Mouse (Mus musculus) liver, embryonic 11.5 days (tissue): ENCODE results near the gene 9930111J21Rik2. TPM values are rescaled to one million over a fixed set of nuclear protein-coding genes. Genes with fewer than 3 reads are reported as not detected.
A peak's percentile ranks its signal among the peaks of the same experiment; 100 is the strongest.
"Not testable (repeated sequence)": the region's sequence is repeated elsewhere in the genome, so short reads cannot be mapped to it uniquely, and the experiment has no call there.

Source experiments
- ATAC-seq: fragments of 200-750 bp; cut with Nextera tagmentation; replicated peaks from 2 replicates; pipeline ENCODE4 v1.8.0; 2017; ENCODE audit warnings: moderate number of reproducible peaks, mild to moderate bottlenecking, moderate TSS enrichment, moderate library complexity; ENCODE audit not compliant: low FRiP score
- DNase-seq: peaks from one replicate; pipeline ENCODE4 v3.0.0-alpha.2; 2017; ENCODE audit warnings: low spot score
- H3K27ac ChIP-seq: fragments of 300-500 bp; sonication (generic); 2 replicates; pipeline ENCODE4 v1.5.1; 2014; ENCODE audit warnings: mild to moderate bottlenecking, low read depth, low read length, control low read depth
- H3K27me3 ChIP-seq: fragments of 300-500 bp; sonication (generic); replicated peaks from 2 replicates; pipeline ENCODE4 v1.6.1; 2014; ENCODE audit warnings: low read length, mixed read lengths; ENCODE audit not compliant: control insufficient read depth, insufficient read depth
- H3K36me3 ChIP-seq: fragments of 300-500 bp; sonication (generic); 2 replicates; pipeline ENCODE4 v1.6.1; 2014; ENCODE audit warnings: mild to moderate bottlenecking, low read length, moderate library complexity, mixed read lengths; ENCODE audit not compliant: control insufficient read depth, insufficient read depth
- H3K4me1 ChIP-seq: fragments of 300-500 bp; sonication (generic); replicated peaks from 2 replicates; pipeline ENCODE4 v1.6.1; 2014; ENCODE audit warnings: low read length, mixed read lengths; ENCODE audit not compliant: control insufficient read depth, insufficient read depth
- H3K4me2 ChIP-seq: fragments of 300-500 bp; sonication (generic); 2 replicates; pipeline ENCODE4 v1.6.1; 2014; ENCODE audit warnings: mild to moderate bottlenecking, control low read depth, moderate library complexity
- H3K4me3 ChIP-seq: fragments of 300-500 bp; sonication (generic); 2 replicates; pipeline ENCODE4 v1.5.1; 2014; ENCODE audit warnings: low read depth, low read length, control low read depth
- H3K9ac ChIP-seq: fragments of 300-500 bp; sonication (generic); 2 replicates; pipeline ENCODE4 v1.6.1; 2014; ENCODE audit warnings: low read depth, low read length, control low read depth
- H3K9me3 ChIP-seq: fragments of 300-500 bp; sonication (generic); 2 replicates; pipeline ENCODE4 v1.6.1; 2016; ENCODE audit warnings: low read length, inconsistent platforms, mixed read lengths; ENCODE audit not compliant: control insufficient read depth
- WGBS: fragments of 180-500 bp; shearing (Covaris S2); extraction: QIAGEN DNeasy Blood & Tissue Kit; methylation state at CpG from one replicate; pipeline ENCODE4 v1.1.7; 2014; 5-methylcytosine and 5-hydroxymethylcytosine counted together
- polyA plus RNA-seq: library from polyadenylated mRNA; unstranded; fragments of >200 nt; fragmentation: Nextera tagmentation; extraction: Ambion mirVana; gene quantifications from 2 replicates; pipeline ENCODE4 v1.2.1, GENCODE M21; 2014

The 9930111J21Rik2 gene
- 0.30 and 0.31 TPM in 2 replicates for polyA plus RNA-seq

- not testable (repeated sequence) for H3K9me3 ChIP-seq, H3K4me3 ChIP-seq, H3K27ac ChIP-seq, H3K27me3 ChIP-seq, ATAC-seq, DNase-seq, H3K4me2 ChIP-seq, H3K4me1 ChIP-seq, H3K36me3 ChIP-seq, H3K9ac ChIP-seq
- 57% methylated on average over 1 of the region's 6 CpGs for WGBS
Measured at GRCm38 (mm10) chr11:49051093-49051891, at the start of gene 9930111J21Rik2. Gene 9930111J21Rik2 (minus strand): TSS chr11:49051242.

- Histone ChIP-seq H3K9me3 (no peaks in the 10 kb centered on the region), H3K4me3 (no peak overlapping the region), H3K4me2 (no peak overlapping the region), H3K9ac (no peak overlapping the region), H3K4me1 (peaks cover 7% of the 10 kb centered on the region), H3K27ac (no peak overlapping the region), H3K27me3 (no peaks in the 10 kb centered on the region), H3K36me3 (no peaks in the 10 kb centered on the region)
- ATAC-seq (no peak), DNase-seq (no peak)
- 81% methylated on average over 3 of the region's 3 CpGs for WGBS
Measured at GRCm38 (mm10) chr11:49100409-49100808, 49.4 kb upstream of the 9930111J21Rik2 start.

- H3K9ac ChIP-seq: no peak overlapping the region
- ATAC-seq (no peak), DNase-seq (no peak)
- no peaks in the 10 kb centered on the region for H3K9me3 ChIP-seq
- no peaks in the 10 kb centered on the region for H3K27me3 ChIP-seq
- no peak overlapping the region for H3K27ac ChIP-seq
- no peak overlapping the region for H3K4me2 ChIP-seq
- 89% methylated on average over 4 of the region's 4 CpGs for WGBS
- H3K4me3 ChIP-seq: no peak overlapping the region
- H3K36me3 ChIP-seq: no peaks in the 10 kb centered on the region
- peaks cover 18% of the 10 kb centered on the region for H3K4me1 ChIP-seq
Measured at GRCm38 (mm10) chr11:49095367-49095766, 44.3 kb upstream of the 9930111J21Rik2 start.

- H3K36me3 ChIP-seq: no peaks in the 10 kb centered on the region
- no peaks in the 10 kb centered on the region for H3K27me3 ChIP-seq
- no peak overlapping the region for H3K9ac ChIP-seq
- no peaks in the 10 kb centered on the region for H3K9me3 ChIP-seq
- H3K4me1 ChIP-seq: peaks cover 28% of the 10 kb centered on the region
- 82% methylated on average over 6 of the region's 6 CpGs for WGBS
- DNase-seq: no peak
- no peak for ATAC-seq
- H3K27ac ChIP-seq: no peak overlapping the region
- H3K4me2 ChIP-seq: no peak overlapping the region
- no peak overlapping the region for H3K4me3 ChIP-seq
Measured at GRCm38 (mm10) chr11:49093861-49094660, 43.0 kb upstream of the 9930111J21Rik2 start.

GRCm38 (mm10) chr11:49092786-49093185 lies 41.7 kb upstream of the 9930111J21Rik2 start:
- Histone ChIP-seq H3K4me2 (no peak overlapping the region), H3K4me1 (peaks cover 38% of the 10 kb centered on the region), H3K9ac (no peak overlapping the region), H3K9me3 (no peaks in the 10 kb centered on the region), H3K4me3 (no peak overlapping the region), H3K36me3 (no peaks in the 10 kb centered on the region), H3K27ac (peak overlapping the region; percentile 48; the same call in 1 of the 2 replicates), H3K27me3 (no peaks in the 10 kb centered on the region)
- WGBS: 69% methylated on average over 2 of the region's 2 CpGs
- ATAC-seq (no peak), DNase-seq (no peak)

GRCm38 (mm10) chr11:49092053-49092586 lies 41.1 kb upstream of the 9930111J21Rik2 start:
- H3K27ac ChIP-seq: peak overlapping the region; percentile 48; the same call in 1 of the 2 replicates
- H3K9ac ChIP-seq: peak overlapping the region; percentile 37; the same call in 1 of the 2 replicates
- H3K4me1 ChIP-seq: peaks cover 39% of the 10 kb centered on the region
- H3K9me3 ChIP-seq: no peaks in the 10 kb centered on the region
- H3K36me3 ChIP-seq: no peaks in the 10 kb centered on the region
- DNase-seq: no peak
- WGBS: 96% methylated on average over 1 of the region's 1 CpGs
- H3K4me2 ChIP-seq: no peak overlapping the region
- H3K4me3 ChIP-seq: no peak overlapping the region
- no peak for ATAC-seq
- H3K27me3 ChIP-seq: no peaks in the 10 kb centered on the region

- no peak overlapping the region for H3K4me3 ChIP-seq
- ATAC-seq: no peak
- H3K27me3 ChIP-seq: no peaks in the 10 kb centered on the region
- DNase-seq: no peak
- H3K9ac ChIP-seq: no peak overlapping the region
- WGBS: 60% methylated on average over 4 of the region's 4 CpGs
- H3K27ac ChIP-seq: no peak overlapping the region
- no peak overlapping the region for H3K4me2 ChIP-seq
- H3K36me3 ChIP-seq: no peaks in the 10 kb centered on the region
- peaks cover 49% of the 10 kb centered on the region for H3K4me1 ChIP-seq
- H3K9me3 ChIP-seq: no peaks in the 10 kb centered on the region
Measured at GRCm38 (mm10) chr11:49091171-49091570, 40.1 kb upstream of the 9930111J21Rik2 start.

GRCm38 (mm10) chr11:49090551-49090950 lies 39.5 kb upstream of the 9930111J21Rik2 start:
- Histone ChIP-seq H3K9ac (no peak overlapping the region), H3K27me3 (no peaks in the 10 kb centered on the region), H3K4me3 (no peak overlapping the region), H3K27ac (no peak overlapping the region), H3K4me2 (no peak overlapping the region), H3K4me1 (peaks cover 49% of the 10 kb centered on the region), H3K36me3 (no peaks in the 10 kb centered on the region), H3K9me3 (no peaks in the 10 kb centered on the region)
- 88% methylated on average over 5 of the region's 5 CpGs for WGBS
- DNase-seq: no peak
- no peak for ATAC-seq
